Mouse (Mus musculus) olfactory bulb, adult 2 months (tissue): ENCODE measurements around the gene Mapkap1.

Experiments used
- CTCF ChIP-seq: fragments of 200-500 bp; IDR thresholded peaks from 2 replicates; pipeline ENCODE4 v1.5.1; 2012; ENCODE audit warnings: low read depth, mild to moderate bottlenecking, low read length, moderate library complexity; ENCODE audit not compliant: insufficient read depth
- POLR2A ChIP-seq: fragments of 200-500 bp; IDR thresholded peaks from 2 replicates; pipeline ENCODE4 v1.6.1; 2012; ENCODE audit warnings: mild to moderate bottlenecking, low read depth, low read length, moderate library complexity; ENCODE audit not compliant: insufficient read depth

GRCm38 (mm10) chr2:34602896-34603295 is 196.3 kb downstream of the Mapkap1 start:
- no peak for TF ChIP-seq CTCF
- TF ChIP-seq POLR2A: no peak
